12 mouse cellular contexts compared by ENCODE assay signal in the genomic region with DNA sequence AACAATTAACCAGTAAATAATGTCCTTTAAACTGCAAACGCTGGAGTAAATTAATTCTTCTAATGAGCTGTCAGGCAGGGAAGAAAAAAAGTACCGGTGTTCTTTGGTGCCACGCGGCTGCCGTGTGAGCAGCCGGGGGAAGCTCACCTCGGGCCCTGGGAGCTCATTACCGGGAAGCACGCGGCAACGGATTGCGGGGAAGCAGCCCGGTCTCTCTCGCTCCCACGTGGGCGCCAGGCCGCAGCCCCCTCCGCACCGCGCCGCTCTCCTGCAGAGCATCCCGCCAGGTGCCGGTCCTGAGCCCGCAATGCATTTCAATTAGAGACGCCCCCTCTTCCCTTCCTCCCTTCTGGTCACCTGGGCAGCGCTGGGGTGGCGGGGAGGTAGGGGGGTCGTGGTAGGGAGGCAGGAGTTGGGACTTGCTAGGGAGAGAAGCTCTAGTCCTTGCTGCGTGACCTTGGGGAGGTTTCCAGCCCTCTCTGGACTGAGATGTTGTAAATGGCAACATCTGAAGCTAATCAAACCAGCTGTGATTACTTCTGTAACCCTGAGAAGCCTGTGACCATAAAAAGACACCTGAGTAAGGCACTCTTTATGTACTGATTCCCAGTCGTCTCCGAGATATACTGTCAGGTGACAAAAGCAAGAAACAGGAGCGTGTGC. TPM values are rescaled to one million over a fixed set of nuclear protein-coding genes. Genes with fewer than 3 reads are reported as not detected.
DNase-seq lines count a peak whose midpoint lies in the region; ATAC-seq and TF ChIP-seq lines count a peak whose summit lies in the region.
"Had no signal": no experiment of that assay in that cellular context is flagged by ENCODE, and none has a peak within 500 bp of the region (broad histone marks: within the 10 kb centered on the region; RNA-seq: fewer than 3 reads in every experiment).

No protein-coding gene starts in this region.

- H3K27ac ChIP-seq in ES-E14 (ENCODE audit: insufficient read depth, low read depth, low read length, poor library complexity, severe bottlenecking), result peak overlapping the region; percentile 65; the same call in 1 of the 2 replicates
- no peak overlapping the region for H3K27ac ChIP-seq in forebrain, postnatal 0 days (ENCODE audit: low read depth, low read length)
- no peak overlapping the region for H3K27ac ChIP-seq in limb, embryonic 12.5 days
- H3K27ac ChIP-seq: liver, embryonic 15.5 days had no signal

- 7% methylated on average over 32 of the region's 32 CpGs for WGBS in forebrain, postnatal 0 days
- under 1% methylated on average over 32 of the region's 32 CpGs for WGBS in limb, embryonic 12.5 days

- H3K4me2 ChIP-seq in forebrain, postnatal 0 days (ENCODE audit: low read depth), result peak overlapping the region; percentile 43
- H3K4me2 ChIP-seq in limb, embryonic 12.5 days, result peak overlapping the region; percentile 57
- H3K4me2 ChIP-seq: liver, embryonic 15.5 days had no signal

- TF ChIP-seq CTCF in E14TG2a.4 (conservative IDR thresholded peaks at IDR 0.05; ENCODE audit: low read length), result no peak
- TF ChIP-seq CTCF in forebrain, postnatal 0 days (IDR thresholded peaks at IDR 0.05; ENCODE audit: low read depth), result no peak

- H3K9me3 ChIP-seq in E14TG2a.4 (ENCODE audit: low read length) (no peaks in the 10 kb centered on the region), ES-E14 (ENCODE audit: control insufficient read depth, insufficient read depth, low read depth, low read length) (no peaks in the 10 kb centered on the region)
- H3K9me3 ChIP-seq in forebrain, postnatal 0 days (ENCODE audit: low read length), result no peaks in the 10 kb centered on the region
- no peaks in the 10 kb centered on the region for H3K9me3 ChIP-seq in limb, embryonic 12.5 days
- H3K9me3 ChIP-seq: liver, embryonic 15.5 days had no signal

- H3K27me3 ChIP-seq in E14TG2a.4 (ENCODE audit: insufficient read depth, low read length), result peaks cover 12% of the 10 kb centered on the region
- no peaks in the 10 kb centered on the region for H3K27me3 ChIP-seq in forebrain, postnatal 0 days (ENCODE audit: insufficient read depth, low read length)
- H3K27me3 ChIP-seq in limb, embryonic 12.5 days, result peaks cover 50% of the 10 kb centered on the region

- in situ Hi-C loops in ES-E14 (cut with MboI; ENCODE audit: low sequenced_read_pairs in 2 of 2, unreplicated experiment in 2 of 2), result no loop called here

- H3K4me1 ChIP-seq in E14TG2a.4 (replicated peaks; ENCODE audit: low read depth, low read length), result peaks cover 69% of the 10 kb centered on the region
- H3K4me1 ChIP-seq in ES-E14 (ENCODE audit: control insufficient read depth in 2 of 2, insufficient read depth in 2 of 2, low read length in 2 of 2, poor library complexity in 1 of 2), result peaks cover 16 to 36% of the 10 kb centered on the region in 2 experiments
- peaks cover 5% of the 10 kb centered on the region; the same call in 1 of the 2 replicates for H3K4me1 ChIP-seq in forebrain, postnatal 0 days (ENCODE audit: insufficient read depth)
- H3K4me1 ChIP-seq in limb, embryonic 12.5 days (replicated peaks), result peaks cover 34% of the 10 kb centered on the region
- H3K4me1 ChIP-seq: liver, embryonic 15.5 days had no signal

- H3K4me3 ChIP-seq in E14TG2a.4 (replicated peaks; ENCODE audit: low read length), result peak overlapping the region; percentile 70
- H3K4me3 ChIP-seq in ES-E14 (ENCODE audit: insufficient read depth in 1 of 2, low read depth in 1 of 2, low read length in 2 of 2, poor library complexity in 1 of 2, severe bottlenecking in 1 of 2), result peak overlapping the region; percentile 22 to 48; a peak in 3 of 4 replicates
- no peak overlapping the region for H3K4me3 ChIP-seq in forebrain, postnatal 0 days (ENCODE audit: low read depth, low read length)
- peak overlapping the region; percentile 25 for H3K4me3 ChIP-seq in limb, embryonic 12.5 days (replicated peaks)
- H3K4me3 ChIP-seq: liver, embryonic 15.5 days had no signal

- H3K36me3 ChIP-seq in E14TG2a.4 (ENCODE audit: insufficient read depth, low read length) (no peaks in the 10 kb centered on the region), ES-E14 (ENCODE audit: control insufficient read depth, insufficient read depth, low read length, poor library complexity, severe bottlenecking) (no peaks in the 10 kb centered on the region)
- H3K36me3 ChIP-seq in forebrain, postnatal 0 days (ENCODE audit: insufficient read depth), result no peaks in the 10 kb centered on the region
- H3K36me3 ChIP-seq in limb, embryonic 12.5 days, result no peaks in the 10 kb centered on the region
- H3K36me3 ChIP-seq: liver, embryonic 15.5 days had no signal

- no peak for DNase-seq in ES-E14 (ENCODE audit: low read depth, low spot score)
- no peak for DNase-seq in forebrain, postnatal 0 days
- no peak for DNase-seq in ovary, postnatal 10 days (ENCODE audit: low spot score)
- no peak for DNase-seq in cerebellum, adult 18-20 months
- no peak for DNase-seq in thymus, postnatal 4 days
- DNase-seq: adrenal gland, postnatal 25 days; cerebellum, adult 9-11 months had no signal

- peak overlapping the region; percentile 66 for H3K9ac ChIP-seq in ES-E14 (ENCODE audit: insufficient read depth, low read depth, low read length, poor library complexity, severe bottlenecking)
- H3K9ac ChIP-seq in forebrain, postnatal 0 days, result peak overlapping the region; percentile 41
- no peak overlapping the region; the same call in 1 of the 2 replicates for H3K9ac ChIP-seq in limb, embryonic 12.5 days (replicated peaks)
- H3K9ac ChIP-seq: liver, embryonic 15.5 days had no signal

- ATAC-seq in forebrain, postnatal 0 days, result peak; percentile 53; the same call in 1 of the 2 replicates
- ATAC-seq in limb, embryonic 12.5 days (ENCODE audit: insufficient number of reproducible peaks, insufficient read depth, low FRiP score, low TSS enrichment, low read depth), result no peak
- ATAC-seq in megakaryocyte, adult 5-6 weeks (ENCODE audit: poor library complexity, severe bottlenecking), result no peak

TF ChIP-seq in ES-E14, 5 proteins besides CTCF, POLR2A, EP300 and RAD21:
- TF ChIP-seq ZC3H11A (IDR thresholded peaks at IDR 0.05; ENCODE audit: borderline replicate concordance, low read depth, low read length) (no peak), HCFC1 (IDR thresholded peaks at IDR 0.05; ENCODE audit: borderline replicate concordance, insufficient read depth, low read length) (no peak), ZNF384 (IDR thresholded peaks at IDR 0.05; ENCODE audit: low read depth, low read length) (no peak), MAFK (IDR thresholded peaks at IDR 0.05; ENCODE audit: insufficient read depth, low read depth, low read length) (no peak), CHD2 (IDR thresholded peaks at IDR 0.05; ENCODE audit: low read depth, low read length) (no peak)

RNA-seq across cellular contexts. Expression of gene Sez6, which starts 15.9 kb away (rescaled TPM):
- total RNA-seq in ES-E14 (2012; rRNA removed), result 0.45 and 0.63 TPM in 2 replicates
- total RNA-seq in forebrain, postnatal 0 days (2014; rRNA removed), result 150 and 194 TPM in 2 replicates
- polyA plus RNA-seq in forebrain, postnatal 0 days (2015; fragmentation: Nextera tagmentation; extraction: Ambion mirVana), result 183 and 214 TPM in 2 replicates
- polyA plus RNA-seq in limb, embryonic 12.5 days (2016; fragmentation: Nextera tagmentation; extraction: Ambion mirVana), result 0.06 TPM in 1 of 2 replicates, not detected in the other
- total RNA-seq in megakaryocyte, adult 5-6 weeks (2015), result not detected in 2 replicates
- total RNA-seq in megakaryocyte, adult 5-6 weeks (2017), result not detected in 2 replicates
- polyA plus RNA-seq: heart, postnatal 0 days had no signal

RNA-seq across cellular contexts. Expression of gene Pipox, which starts 20.8 kb away (rescaled TPM):
- 27.3 and 33.3 TPM in 2 replicates for total RNA-seq in ES-E14 (2012; rRNA removed)
- total RNA-seq in forebrain, postnatal 0 days (2014; rRNA removed), result 3.8 and 6.8 TPM in 2 replicates
- 3.7 and 4.2 TPM in 2 replicates for polyA plus RNA-seq in forebrain, postnatal 0 days (2015; fragmentation: Nextera tagmentation; extraction: Ambion mirVana)
- polyA plus RNA-seq in limb, embryonic 12.5 days (2016; fragmentation: Nextera tagmentation; extraction: Ambion mirVana), result 0.41 and 0.66 TPM in 2 replicates
- total RNA-seq in megakaryocyte, adult 5-6 weeks (2015), result not detected in 2 replicates
- not detected in 2 replicates for total RNA-seq in megakaryocyte, adult 5-6 weeks (2017)

Comparison
In these comparisons a context has a peak if more than half of its experiments do, and no peak if none do; other contexts are left out.
1. RNA of gene Sez6, which starts 15.9 kb away (total RNA-seq): 150 to 194 TPM in forebrain, postnatal 0 days; 0.45 to 0.63 TPM in ES-E14 and not detected in megakaryocyte, adult 5-6 weeks; every median in the first group is over 10 times any median in the second.